Mouse (Mus musculus) adrenal gland, postnatal 25 days (tissue): Measurements from ENCODE around the gene Gm11983. TPM values are rescaled to one million over a fixed set of nuclear protein-coding genes. Genes with fewer than 3 reads are reported as not detected.
"Not testable (repeated sequence)": the region's sequence is repeated elsewhere in the genome, so short reads cannot be mapped to it uniquely, and the experiment has no call there.

Experiments used
- DNase-seq: peaks from one replicate; pipeline ENCODE4 v3.0.0; 2021; ENCODE audit warnings: mixed read lengths
- long read RNA-seq: library from polyadenylated mRNA; stranded (forward); transcript quantifications from one replicate; pipeline ENCODE4 v2.0.0, GENCODE M21; 2021
- total RNA-seq: library from RNA; stranded (reverse); gene quantifications from 2 replicates; pipeline ENCODE4 v1.2.3, GENCODE M21; 2021

Gm11983 gene
- not detected in 2 replicates for total RNA-seq
- long read RNA-seq = 0 reads

- DNase-seq = no peak
Observed at GRCm38 (mm10) chr11:6837554-6837953, at the start of gene Gm11983. TSS of gene Gm11983 (minus strand) at chr11:6837654.

GRCm38 (mm10) chr11:6883045-6883444 is 45.6 kb upstream of the Gm11983 start:
- not testable (repeated sequence) for DNase-seq

- peak; percentile 42 for DNase-seq
Observed at GRCm38 (mm10) chr11:6881614-6882013, 44.2 kb upstream of the Gm11983 start.

GRCm38 (mm10) chr11:6877740-6878139 is 40.3 kb upstream of the Gm11983 start:
- DNase-seq = no peak

GRCm38 (mm10) chr11:6870947-6871346 is 33.5 kb upstream of the Gm11983 start:
- DNase-seq = no peak

- no peak for DNase-seq
Observed at GRCm38 (mm10) chr11:6865536-6865935, 28.1 kb upstream of the Gm11983 start.

GRCm38 (mm10) chr11:6862185-6862584 is 24.7 kb upstream of the Gm11983 start:
- no peak for DNase-seq

- no peak for DNase-seq
Observed at GRCm38 (mm10) chr11:6859898-6860858, 22.7 kb upstream of the Gm11983 start.

- no peak for DNase-seq
Observed at GRCm38 (mm10) chr11:6859096-6859495, 21.6 kb upstream of the Gm11983 start.

- no peak for DNase-seq
Observed at GRCm38 (mm10) chr11:6855942-6856341, 18.5 kb upstream of the Gm11983 start.

- DNase-seq = not testable (repeated sequence)
Observed at GRCm38 (mm10) chr11:6853366-6853765, 15.9 kb upstream of the Gm11983 start.

- no peak for DNase-seq
Observed at GRCm38 (mm10) chr11:6843831-6844230, 6.4 kb upstream of the Gm11983 start.

- no peak for DNase-seq
Observed at GRCm38 (mm10) chr11:6842160-6842559, 4.7 kb upstream of the Gm11983 start.

GRCm38 (mm10) chr11:6840775-6841174 is 3.3 kb upstream of the Gm11983 start:
- DNase-seq = no peak

- no peak for DNase-seq
Observed at GRCm38 (mm10) chr11:6834636-6835035, 2.8 kb downstream of the Gm11983 start.

- DNase-seq = no peak
Observed at GRCm38 (mm10) chr11:6833731-6834130, 3.7 kb downstream of the Gm11983 start.

- no peak for DNase-seq
Observed at GRCm38 (mm10) chr11:6831931-6832330, 5.5 kb downstream of the Gm11983 start.

- no peak for DNase-seq
Observed at GRCm38 (mm10) chr11:6828196-6828595, 9.3 kb downstream of the Gm11983 start.

GRCm38 (mm10) chr11:6826157-6826556 is 11.3 kb downstream of the Gm11983 start:
- DNase-seq = no peak

GRCm38 (mm10) chr11:6823176-6823575 is 14.3 kb downstream of the Gm11983 start:
- DNase-seq = no peak

GRCm38 (mm10) chr11:6814486-6814885 is 23.0 kb downstream of the Gm11983 start:
- no peak for DNase-seq

- DNase-seq = not testable (repeated sequence)
Observed at GRCm38 (mm10) chr11:6802879-6803278, 34.6 kb downstream of the Gm11983 start.

GRCm38 (mm10) chr11:6790690-6791089 is 46.8 kb downstream of the Gm11983 start:
- DNase-seq = no peak
